Mouse (Mus musculus) regulatory T cell (primary cell): ENCODE measurements at regions not wholly inside any gene's neighbourhood (a gene's known extent, or its start where the extent isn't known, plus 50 kb on each side); places are given as distances from the start of the nearest gene placed in this dataset.
"Not testable (repeated sequence)": the region's sequence is repeated elsewhere in the genome, so short reads cannot be mapped to it uniquely, and the experiment has no call there.

Source experiments
- in situ Hi-C: fragments of 300-600 bp; cut with MboI, MseI; formaldehyde crosslinking; loops from one replicate; pipeline ENCODE4 v1.15.1; 2025; ENCODE audit warnings: high pct_unique_total_duplicates

GRCm38 (mm10) chr12:39604723-39605122 lies 433.1 kb downstream of the Arl4a start:
- in situ Hi-C loops, result no loop called here

DNA sequence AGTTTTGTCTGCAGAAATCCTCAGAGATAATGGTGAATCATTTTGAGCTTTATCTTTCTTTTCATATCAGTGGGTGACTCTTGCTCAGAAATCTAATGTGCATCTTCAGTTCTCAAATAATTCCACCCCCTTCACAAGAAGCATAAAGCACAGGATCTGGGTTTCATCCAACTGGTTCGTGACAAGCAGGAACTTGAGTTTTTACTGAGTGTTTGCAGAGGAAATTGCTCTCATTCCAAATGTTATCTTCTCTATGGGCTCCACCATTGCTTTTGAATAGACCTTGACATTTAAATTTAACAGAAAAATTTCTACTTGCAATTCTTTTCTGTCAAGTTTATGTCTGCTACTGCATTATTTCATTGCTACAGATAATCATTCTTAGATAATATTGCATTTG lies 443.1 kb downstream of the Arl4a start:
- in situ Hi-C loops, result no loop called here

- in situ Hi-C loops, result not testable (repeated sequence)
Measured at GRCm38 (mm10) chr12:39593781-39594180, 444.0 kb downstream of the Arl4a start.

- in situ Hi-C loops, result no loop called here
Measured at GRCm38 (mm10) chr12:39587204-39587909, 450.5 kb downstream of the Arl4a start.

DNA sequence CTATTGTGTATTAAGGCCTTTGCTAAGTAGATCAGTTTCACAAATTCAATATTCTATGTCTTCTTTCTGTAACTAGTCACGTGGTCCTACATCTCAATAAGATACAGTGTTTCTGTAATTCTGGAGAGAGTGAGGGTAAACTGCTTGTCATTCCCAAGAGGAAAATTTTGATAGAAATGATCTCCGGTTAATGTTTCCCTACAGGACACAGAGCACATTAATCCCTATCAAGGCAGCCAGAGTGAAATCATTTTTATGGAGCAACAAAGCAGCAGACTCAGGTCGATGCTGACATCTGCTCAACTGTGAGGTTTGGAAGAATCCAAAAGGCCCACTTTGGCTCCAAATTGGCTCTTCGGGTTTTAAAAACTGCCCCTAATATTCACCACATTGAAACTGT lies 451.7 kb downstream of the Arl4a start:
- in situ Hi-C loops, result no loop called here

DNA sequence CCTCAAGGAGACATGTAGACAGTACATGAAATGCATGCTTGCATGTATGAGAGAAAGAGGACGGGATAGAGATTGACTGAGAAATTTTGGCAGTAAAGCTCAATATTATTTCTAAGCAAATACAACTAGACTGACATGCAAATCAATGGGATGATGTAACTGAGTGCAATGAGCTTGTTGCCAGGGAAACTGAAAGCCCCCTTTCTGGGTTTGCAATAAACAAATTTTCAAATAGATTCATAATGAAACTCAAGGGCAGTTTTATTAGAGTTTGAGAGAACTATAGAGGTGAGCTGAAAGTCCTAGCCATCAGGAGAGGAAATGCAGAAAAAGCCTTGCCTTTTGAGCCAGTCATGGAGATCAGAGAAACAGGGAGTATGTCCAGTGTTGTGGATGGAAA lies 460.2 kb downstream of the Arl4a start:
- in situ Hi-C loops, result no loop called here

DNA sequence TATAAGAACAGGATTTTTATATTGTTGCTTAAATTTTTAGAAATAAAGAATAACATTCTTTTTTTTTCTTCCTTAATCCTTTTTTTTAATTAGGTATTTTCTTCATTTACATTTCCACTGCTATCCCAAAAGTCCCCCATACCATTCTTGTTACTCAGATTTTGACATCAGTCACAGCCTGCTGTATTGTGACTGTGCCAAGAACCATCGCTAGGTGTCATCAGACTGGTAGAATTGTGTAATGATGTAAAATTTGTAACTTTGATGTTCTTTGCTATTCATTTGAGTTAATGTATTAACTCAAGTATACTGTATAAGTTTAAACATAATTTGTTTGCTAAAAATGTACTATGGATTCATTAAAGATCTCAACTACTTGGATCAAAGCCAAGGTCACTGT lies 465.0 kb downstream of the Arl4a start:
- in situ Hi-C loops, result no loop called here

DNA sequence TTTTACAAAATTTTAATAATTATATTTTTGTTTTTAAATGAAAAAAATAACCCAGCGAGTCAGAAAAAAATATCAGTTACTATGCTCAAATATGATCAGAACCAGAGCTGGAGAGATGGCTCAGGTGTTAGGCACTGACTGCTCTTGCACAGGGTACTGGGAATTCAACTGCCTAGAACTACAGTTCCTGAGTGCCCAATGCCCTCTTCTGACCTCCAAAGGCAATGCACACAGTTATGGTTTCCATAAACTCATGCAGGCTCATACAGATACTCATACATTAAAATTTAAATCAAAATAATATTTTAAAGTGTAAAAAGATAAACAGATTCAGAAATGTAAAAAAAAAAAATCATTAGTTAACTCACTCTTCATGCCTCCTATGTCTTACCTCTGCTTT lies 465.7 kb downstream of the Arl4a start:
- in situ Hi-C loops, result no loop called here

- in situ Hi-C loops, result no loop called here
Measured at GRCm38 (mm10) chr12:39560734-39561446, 476.9 kb downstream of the Arl4a start.

DNA sequence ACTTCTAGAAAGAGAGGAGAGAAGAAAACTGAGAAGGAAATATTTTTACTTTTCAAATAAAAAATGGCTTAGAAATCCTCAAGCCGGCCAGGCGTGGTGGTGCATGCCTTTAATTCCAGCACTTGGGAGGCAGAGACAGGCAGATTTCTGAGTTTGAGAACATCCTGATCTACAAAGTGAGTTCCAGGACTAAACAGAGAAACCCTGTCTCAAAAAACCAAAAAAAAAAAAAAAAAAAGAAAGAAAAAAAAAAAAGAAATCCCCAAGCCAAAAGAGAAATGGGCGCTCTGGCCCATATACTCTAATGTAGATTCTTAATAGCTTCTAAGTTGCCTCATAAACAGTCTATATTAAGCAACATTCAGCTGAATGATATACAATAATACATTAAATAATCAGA lies 479.3 kb downstream of the Arl4a start:
- in situ Hi-C loops, result no loop called here

- in situ Hi-C loops, result no loop called here
Measured at GRCm38 (mm10) chr12:39536326-39536725, 501.5 kb downstream of the Arl4a start.

- in situ Hi-C loops, result no loop called here
Measured at GRCm38 (mm10) chr12:39528121-39528520, 509.7 kb downstream of the Arl4a start.

GRCm38 (mm10) chr12:39527216-39527600 lies 510.6 kb downstream of the Arl4a start:
- in situ Hi-C loops, result no loop called here

DNA sequence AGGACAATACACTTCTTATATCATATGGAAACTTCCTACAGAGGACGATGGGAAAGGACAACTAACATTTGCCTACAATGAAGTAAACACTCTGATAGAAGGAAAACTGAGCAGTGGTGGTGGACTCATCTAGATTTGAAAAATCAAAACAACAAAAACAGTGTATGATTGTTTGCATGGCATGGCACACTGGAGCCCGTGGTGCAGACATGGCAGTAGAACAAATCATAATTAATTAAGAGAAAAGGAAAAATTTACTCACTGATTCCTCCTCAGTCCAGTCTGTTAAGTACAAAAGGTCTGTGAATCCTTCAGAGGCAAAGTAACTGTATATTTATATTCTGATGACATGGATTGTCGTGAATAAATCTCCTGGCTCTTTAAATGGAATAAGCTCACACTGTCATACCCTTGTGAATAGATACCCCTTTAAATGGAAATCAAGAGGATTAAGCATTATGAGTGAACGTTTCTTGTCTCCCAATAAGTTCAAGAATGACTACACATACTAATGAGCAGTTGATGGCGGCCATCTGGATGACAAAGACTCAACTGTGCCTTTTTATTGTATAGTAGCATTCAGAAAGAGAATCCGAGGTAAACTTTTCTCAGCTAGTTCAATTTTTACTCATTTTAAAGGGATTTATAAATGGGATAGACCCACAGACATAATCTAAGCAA lies 511.1 kb downstream of the Arl4a start:
- in situ Hi-C loops, result no loop called here

DNA sequence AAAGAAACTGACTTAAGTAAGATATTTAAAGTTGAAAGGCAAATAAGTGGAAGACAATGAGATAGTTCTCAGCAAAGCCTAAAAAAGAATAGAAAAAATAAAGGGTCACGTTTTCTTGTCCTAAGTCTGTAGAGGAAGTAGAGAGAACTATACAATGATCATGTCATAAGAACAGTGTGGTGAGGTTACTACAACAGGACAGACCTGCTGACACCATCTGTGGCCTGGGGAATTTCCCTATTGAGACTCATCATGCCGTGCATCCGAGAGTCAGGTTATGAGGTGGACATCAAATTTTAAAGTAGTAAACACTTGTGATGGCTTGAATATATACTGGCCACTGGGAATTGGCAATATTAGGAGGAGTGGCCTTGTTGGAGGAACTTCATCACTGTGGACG lies 522.1 kb downstream of the Arl4a start:
- in situ Hi-C loops, result loop anchor here (10.0 kb wide), 2 partner anchors 149 to 649 kb away; no protein-coding TSS in a partner anchor

- in situ Hi-C loops, result loop anchor here (10.0 kb wide), 2 partner anchors 154 to 654 kb away; no protein-coding TSS in a partner anchor
Measured at GRCm38 (mm10) chr12:39510855-39511254, 527.0 kb downstream of the Arl4a start.

GRCm38 (mm10) chr12:39510073-39510812 lies 527.6 kb downstream of the Arl4a start:
- in situ Hi-C loops, result loop anchor here (10.0 kb wide), 2 partner anchors 155 to 655 kb away; no protein-coding TSS in a partner anchor

- in situ Hi-C loops, result loop anchor here (5.0 to 25.0 kb wide), 2 partner anchors 1154 to 1734 kb away; no protein-coding TSS in a partner anchor
Measured at GRCm38 (mm10) chr12:39496203-39496602, 541.6 kb downstream of the Arl4a start.

- in situ Hi-C loops, result loop anchor here (5.0 to 25.0 kb wide), 2 partner anchors 1361 to 1731 kb away; no protein-coding TSS in a partner anchor
Measured at GRCm38 (mm10) chr12:39493578-39494218, 544.1 kb downstream of the Arl4a start.

GRCm38 (mm10) chr12:39493114-39493513 lies 544.7 kb downstream of the Arl4a start:
- in situ Hi-C loops, result loop anchor here (5.0 to 25.0 kb wide), 2 partner anchors 1361 to 1731 kb away; no protein-coding TSS in a partner anchor

GRCm38 (mm10) chr12:39472984-39473383 lies 564.8 kb downstream of the Arl4a start:
- in situ Hi-C loops, result no loop called here
